Mouse (Mus musculus) hindbrain, embryonic 14.5 days (tissue): ENCODE measurements around the gene Gm21852. TPM values are rescaled to one million over a fixed set of nuclear protein-coding genes. Genes with fewer than 3 reads are reported as not detected.
"Not testable (repeated sequence)": the region's sequence is repeated elsewhere in the genome, so short reads cannot be mapped to it uniquely, and the experiment has no call there.

ENCODE experiments used
- ATAC-seq: fragments of 200-750 bp; cut with Nextera tagmentation; 2 replicates; pipeline ENCODE4 v1.8.0; 2017; ENCODE audit warnings: moderate number of reproducible peaks, mild to moderate bottlenecking, moderate TSS enrichment, moderate library complexity; ENCODE audit not compliant: low FRiP score
- DNase-seq: peaks from one replicate; pipeline ENCODE4 v3.0.0-alpha.2; 2015; ENCODE audit warnings: low spot score
- H3K27ac ChIP-seq: fragments of 300-500 bp; sonication (generic); 2 replicates; pipeline ENCODE4 v1.5.1; 2014; ENCODE audit warnings: mild to moderate bottlenecking, moderate library complexity
- H3K27me3 ChIP-seq: fragments of 300-500 bp; sonication (generic); 2 replicates; pipeline ENCODE4 v1.6.1; 2014; ENCODE audit warnings: mild to moderate bottlenecking, low read length, mixed read lengths; ENCODE audit not compliant: control insufficient read depth, insufficient read depth
- H3K36me3 ChIP-seq: fragments of 300-500 bp; sonication (generic); replicated peaks from 2 replicates; pipeline ENCODE4 v1.6.1; 2014; ENCODE audit not compliant: control insufficient read depth, insufficient read depth
- H3K4me1 ChIP-seq: fragments of 300-500 bp; sonication (generic); replicated peaks from 2 replicates; pipeline ENCODE4 v1.6.1; 2014; ENCODE audit warnings: antibody characterized with exemption, low read length, mixed read lengths; ENCODE audit not compliant: control insufficient read depth, insufficient read depth
- H3K4me2 ChIP-seq: fragments of 300-500 bp; sonication (generic); replicated peaks from 2 replicates; pipeline ENCODE4 v1.6.1; 2014; ENCODE audit warnings: mild to moderate bottlenecking, moderate library complexity
- H3K4me3 ChIP-seq: fragments of 300-500 bp; sonication (generic); replicated peaks from 2 replicates; pipeline ENCODE4 v1.5.1; 2014; ENCODE audit warnings: mild to moderate bottlenecking, low read length
- H3K9ac ChIP-seq: fragments of 300-500 bp; sonication (generic); 2 replicates; pipeline ENCODE4 v1.6.1; 2014
- H3K9me3 ChIP-seq: fragments of 300-500 bp; sonication (generic); 2 replicates; pipeline ENCODE4 v1.6.1; 2016; ENCODE audit warnings: low read length; ENCODE audit not compliant: control insufficient read depth
- WGBS: fragments of 180-500 bp; shearing (Covaris S2); extraction: QIAGEN DNeasy Blood & Tissue Kit; methylation state at CpG from one replicate; pipeline ENCODE4 v1.1.7; 2014; 5-methylcytosine and 5-hydroxymethylcytosine counted together
- microRNA-seq: library from miRNA; unstranded; fragments of <30 nt; microRNA quantifications from one replicate; pipeline ENCODE4, GENCODE M21; 2016
- polyA plus RNA-seq: library from polyadenylated mRNA; unstranded; fragments of >200 nt; fragmentation: Nextera tagmentation; extraction: Ambion mirVana; gene quantifications from 2 replicates; pipeline ENCODE4 v1.2.1, GENCODE M21; 2014

Gm21852 gene
- polyA plus RNA-seq = not detected in 2 replicates

DNA sequence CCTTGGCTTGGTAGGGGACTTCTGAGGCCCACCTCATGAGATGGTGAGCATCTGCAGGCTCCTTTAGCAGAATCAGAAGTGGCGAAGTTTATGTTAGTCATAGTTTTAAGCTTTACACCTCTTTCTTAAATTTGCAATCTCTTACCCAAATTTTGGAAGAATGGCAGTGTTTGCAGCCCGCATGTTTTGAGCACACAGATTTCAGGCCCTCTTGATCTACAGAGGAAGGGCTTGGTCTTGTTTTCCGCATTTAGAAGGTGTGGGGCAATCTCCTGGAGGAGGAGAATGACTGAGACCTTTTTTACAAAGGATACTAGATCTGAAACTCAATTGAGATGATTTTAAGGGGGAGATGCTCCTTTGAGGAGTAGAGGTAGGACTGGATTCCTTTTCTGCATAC lies at the start of gene Gm21852:
TSS of gene Gm21852 (minus strand) at position 101 of the 400 bp plus-strand sequence.
- not testable (repeated sequence) for H3K4me1 ChIP-seq, DNase-seq, H3K4me2 ChIP-seq, H3K27me3 ChIP-seq, H3K27ac ChIP-seq, H3K9me3 ChIP-seq, H3K4me3 ChIP-seq, ATAC-seq, H3K9ac ChIP-seq, H3K36me3 ChIP-seq
- no CpG with 5 or more reads among the region's 3 CpGs for WGBS

Small RNAs within 50 kb of the gene (microRNA-seq; reads per million reads assigned to microRNA genes)
- gene Gm27466 = not detected
- not detected for gene Gm28018

Other genes with a start within 250 kb of the Gm21852 start
- gene Gm21797, start 123.8 kb upstream of the Gm21852 start, polyA plus RNA-seq = not detected in 2 replicates
- not detected in 2 replicates for gene Gm20795, start 152.9 kb upstream of the Gm21852 start, polyA plus RNA-seq